Mouse (Mus musculus): Measurements from ENCODE around the gene Rwdd2b. TPM values are rescaled to one million over a fixed set of nuclear protein-coding genes. Genes with fewer than 3 reads are reported as not detected.

Rwdd2b gene
- total RNA-seq (2014; rRNA removed; ENCODE audit: low replicate concordance): 4.0 and 6.0 TPM in 2 replicates
- 9.1 and 10.3 TPM in 2 replicates for polyA plus RNA-seq (2015; fragmentation: Nextera tagmentation; extraction: Ambion mirVana)

DNA sequence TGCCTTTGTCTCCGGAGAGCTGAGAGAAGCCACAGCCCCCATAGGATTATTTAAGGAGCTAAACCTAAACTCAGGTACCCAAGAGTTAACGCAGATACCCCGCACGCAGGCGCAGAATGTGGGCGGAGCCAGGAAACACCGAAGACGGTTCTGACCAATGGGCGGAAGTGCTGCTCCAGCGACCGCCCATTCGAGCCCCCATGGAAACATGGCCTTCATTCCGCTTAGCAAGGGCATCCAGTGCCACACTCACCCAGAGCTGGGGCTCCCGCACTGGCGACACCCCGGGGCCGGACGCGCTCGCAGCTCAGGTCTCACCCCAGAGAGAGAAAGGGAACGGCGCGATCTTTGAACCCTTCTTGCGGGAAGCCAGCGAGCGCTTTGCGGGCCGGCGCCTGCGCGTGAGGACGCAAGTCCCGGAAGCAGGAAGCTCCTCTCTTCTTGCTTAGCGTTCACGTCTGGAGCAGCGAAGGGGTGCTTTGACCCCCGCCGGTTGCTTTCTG lies at the start of gene Rwdd2b:
Rwdd2b (minus strand) TSS at position 390 of the 503 bp plus-strand sequence.
- TF ChIP-seq CTCF (IDR thresholded peaks at IDR 0.05; ENCODE audit: low read depth): no peak
- no peak for TF ChIP-seq EP300 (IDR thresholded peaks at IDR 0.05; ENCODE audit: low read depth)
- H3K4me2 ChIP-seq (ENCODE audit: low read depth, low read length): peak within 1 kb of the TSS; percentile 83
- peak within 1 kb of the TSS; percentile 69 for H3K9ac ChIP-seq (replicated peaks; ENCODE audit: low read depth, low read length)
- DNase-seq (ENCODE audit: low spot score): peak; percentile 92
- under 1% methylated on average over 38 of the region's 38 CpGs for WGBS
- peaks cover 14% of the 10 kb centered on the region for H3K4me1 ChIP-seq (ENCODE audit: control insufficient read depth, insufficient read depth)
- H3K27ac ChIP-seq (ENCODE audit: low read depth): peak within 1 kb of the TSS; percentile 89
- peak; percentile 97 for ATAC-seq (ENCODE audit: insufficient read depth, low read depth)
- H3K36me3 ChIP-seq (replicated peaks; ENCODE audit: control insufficient read depth, insufficient read depth, low read length): peaks cover 8% of the 10 kb centered on the region
- no peaks in the 10 kb centered on the region for H3K27me3 ChIP-seq (ENCODE audit: control insufficient read depth, insufficient read depth, low read length)
- no peaks in the 10 kb centered on the region for H3K9me3 ChIP-seq (replicated peaks; ENCODE audit: control insufficient read depth, low read length)
- H3K4me3 ChIP-seq (ENCODE audit: low read depth, low read length): peak within 1 kb of the TSS; percentile 72

DNA sequence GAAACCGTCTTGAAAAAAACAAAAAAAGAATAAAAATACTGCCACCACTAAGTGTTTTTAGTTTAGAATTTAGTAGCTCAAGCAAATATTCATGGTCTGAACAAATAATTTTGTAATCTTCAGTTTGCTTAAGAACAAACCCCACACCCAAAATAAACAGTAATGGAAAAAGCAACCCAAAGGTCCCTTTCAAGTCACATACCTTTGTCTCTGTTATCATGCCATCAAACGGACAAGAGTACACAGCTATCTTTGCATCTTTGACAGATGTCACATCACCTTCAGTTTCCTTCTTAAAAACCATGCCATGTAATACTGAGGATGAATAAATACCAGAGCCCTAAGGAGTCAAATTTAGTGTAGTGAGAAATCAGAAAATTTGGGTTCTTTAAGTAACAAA lies 48.2 kb upstream of the Rwdd2b start:
- ATAC-seq (ENCODE audit: insufficient read depth, low read depth) (no peak), DNase-seq (ENCODE audit: low spot score) (no peak)
- Histone ChIP-seq H3K27ac (ENCODE audit: low read depth) (no peak overlapping the region), H3K4me1 (ENCODE audit: control insufficient read depth, insufficient read depth) (no peaks in the 10 kb centered on the region), H3K27me3 (ENCODE audit: control insufficient read depth, insufficient read depth, low read length) (no peaks in the 10 kb centered on the region), H3K36me3 (replicated peaks; ENCODE audit: control insufficient read depth, insufficient read depth, low read length) (peaks cover 93% of the 10 kb centered on the region), H3K4me3 (ENCODE audit: low read depth, low read length) (no peak overlapping the region), H3K9me3 (replicated peaks; ENCODE audit: control insufficient read depth, low read length) (no peaks in the 10 kb centered on the region), H3K9ac (replicated peaks; ENCODE audit: low read depth, low read length) (no peak overlapping the region), H3K4me2 (ENCODE audit: low read depth, low read length) (no peak overlapping the region)
- no peak for TF ChIP-seq EP300 (IDR thresholded peaks at IDR 0.05; ENCODE audit: low read depth)
- no peak for TF ChIP-seq CTCF (IDR thresholded peaks at IDR 0.05; ENCODE audit: low read depth)
- WGBS: 81% methylated on average over 2 of the region's 2 CpGs

DNA sequence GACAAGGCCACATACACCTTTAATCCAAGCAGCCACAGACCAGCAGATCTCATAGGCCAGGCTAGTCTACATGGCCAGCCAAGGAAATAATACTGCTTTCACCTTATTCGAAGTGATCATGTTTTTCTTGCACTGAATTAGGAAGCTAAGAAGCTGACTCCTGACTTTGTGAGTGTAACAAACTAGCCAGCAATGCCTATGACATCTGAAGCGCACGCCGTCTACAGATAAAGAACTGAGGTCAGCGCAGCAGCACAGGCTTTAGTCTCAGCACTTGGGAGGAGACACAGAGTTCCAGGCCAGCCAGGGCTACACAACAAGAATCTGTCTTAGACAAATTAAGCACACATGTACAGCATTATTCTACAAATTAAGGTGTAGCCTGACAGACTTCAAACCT lies 46.4 kb upstream of the Rwdd2b start:
- WGBS: 85% methylated on average over 5 of the region's 5 CpGs
- Histone ChIP-seq H3K9ac (replicated peaks; ENCODE audit: low read depth, low read length) (no peak overlapping the region), H3K4me2 (ENCODE audit: low read depth, low read length) (no peak overlapping the region), H3K9me3 (replicated peaks; ENCODE audit: control insufficient read depth, low read length) (no peaks in the 10 kb centered on the region), H3K4me3 (ENCODE audit: low read depth, low read length) (no peak overlapping the region), H3K27me3 (ENCODE audit: control insufficient read depth, insufficient read depth, low read length) (no peaks in the 10 kb centered on the region), H3K36me3 (replicated peaks; ENCODE audit: control insufficient read depth, insufficient read depth, low read length) (peaks cover 93% of the 10 kb centered on the region), H3K4me1 (ENCODE audit: control insufficient read depth, insufficient read depth) (no peaks in the 10 kb centered on the region), H3K27ac (ENCODE audit: low read depth) (no peak overlapping the region)
- DNase-seq (ENCODE audit: low spot score) (no peak), ATAC-seq (ENCODE audit: insufficient read depth, low read depth) (no peak)
- TF ChIP-seq EP300 (IDR thresholded peaks at IDR 0.05; ENCODE audit: low read depth) (no peak), CTCF (IDR thresholded peaks at IDR 0.05; ENCODE audit: low read depth) (no peak)

DNA sequence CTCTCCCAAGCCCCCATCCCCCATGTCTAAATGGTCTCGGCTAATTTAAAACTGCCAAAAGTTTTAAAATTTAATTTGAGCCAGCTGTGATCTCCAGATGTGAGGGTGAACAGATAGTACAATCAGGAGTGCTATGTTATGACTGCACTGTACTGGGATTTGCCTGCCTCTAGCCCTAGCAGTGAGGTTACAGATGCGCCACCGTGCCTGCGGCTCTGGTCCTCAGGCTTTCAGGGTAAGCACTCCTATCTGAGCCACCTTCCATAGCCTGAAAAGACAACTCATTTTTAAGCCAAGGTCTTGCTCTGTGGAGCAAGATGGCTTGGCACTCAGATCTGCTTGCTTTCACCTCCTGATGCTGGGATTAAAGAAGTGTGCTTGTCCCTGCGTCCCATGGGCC lies 44.0 kb upstream of the Rwdd2b start:
- H3K9ac ChIP-seq (replicated peaks; ENCODE audit: low read depth, low read length): no peak overlapping the region
- H3K27me3 ChIP-seq (ENCODE audit: control insufficient read depth, insufficient read depth, low read length): no peaks in the 10 kb centered on the region
- no peak overlapping the region for H3K4me2 ChIP-seq (ENCODE audit: low read depth, low read length)
- no peak for ATAC-seq (ENCODE audit: insufficient read depth, low read depth)
- H3K27ac ChIP-seq (ENCODE audit: low read depth): no peak overlapping the region
- no peaks in the 10 kb centered on the region for H3K4me1 ChIP-seq (ENCODE audit: control insufficient read depth, insufficient read depth)
- DNase-seq (ENCODE audit: low spot score): no peak
- H3K36me3 ChIP-seq (replicated peaks; ENCODE audit: control insufficient read depth, insufficient read depth, low read length): peaks cover 86% of the 10 kb centered on the region
- H3K4me3 ChIP-seq (ENCODE audit: low read depth, low read length): no peak overlapping the region
- H3K9me3 ChIP-seq (replicated peaks; ENCODE audit: control insufficient read depth, low read length): no peaks in the 10 kb centered on the region
- WGBS: 84% methylated on average over 5 of the region's 5 CpGs
- TF ChIP-seq EP300 (IDR thresholded peaks at IDR 0.05; ENCODE audit: low read depth): no peak

DNA sequence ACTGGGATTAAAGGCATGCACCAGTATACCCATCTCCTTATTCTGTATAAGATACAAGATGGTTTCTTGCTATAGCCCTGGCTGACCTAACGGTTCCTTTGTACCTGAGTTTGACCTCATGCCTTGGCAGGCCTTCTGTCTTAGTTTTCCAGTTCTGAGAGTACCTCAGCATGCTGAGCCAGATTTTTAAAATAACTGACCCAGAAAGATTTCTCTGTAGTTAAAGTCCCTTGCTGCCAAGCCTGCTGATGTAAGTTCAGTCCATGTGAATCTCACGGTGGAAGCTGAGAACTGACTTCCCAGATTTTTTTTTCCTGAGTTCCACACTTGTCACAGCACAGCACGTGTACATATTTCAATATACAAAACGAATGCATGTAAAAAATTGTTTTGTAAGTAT lies 30.2 kb upstream of the Rwdd2b start:
- Histone ChIP-seq H3K27ac (ENCODE audit: low read depth) (no peak overlapping the region), H3K4me3 (ENCODE audit: low read depth, low read length) (no peak overlapping the region), H3K9me3 (replicated peaks; ENCODE audit: control insufficient read depth, low read length) (no peaks in the 10 kb centered on the region), H3K27me3 (ENCODE audit: control insufficient read depth, insufficient read depth, low read length) (no peaks in the 10 kb centered on the region), H3K4me2 (ENCODE audit: low read depth, low read length) (no peak overlapping the region), H3K36me3 (replicated peaks; ENCODE audit: control insufficient read depth, insufficient read depth, low read length) (peaks cover 83% of the 10 kb centered on the region), H3K4me1 (ENCODE audit: control insufficient read depth, insufficient read depth) (no peaks in the 10 kb centered on the region), H3K9ac (replicated peaks; ENCODE audit: low read depth, low read length) (no peak overlapping the region)
- no peak for ATAC-seq (ENCODE audit: insufficient read depth, low read depth)
- no peak for DNase-seq (ENCODE audit: low spot score)
- TF ChIP-seq EP300 (IDR thresholded peaks at IDR 0.05; ENCODE audit: low read depth): no peak
- TF ChIP-seq CTCF (IDR thresholded peaks at IDR 0.05; ENCODE audit: low read depth): no peak
- WGBS: 79% methylated on average over 4 of the region's 4 CpGs

DNA sequence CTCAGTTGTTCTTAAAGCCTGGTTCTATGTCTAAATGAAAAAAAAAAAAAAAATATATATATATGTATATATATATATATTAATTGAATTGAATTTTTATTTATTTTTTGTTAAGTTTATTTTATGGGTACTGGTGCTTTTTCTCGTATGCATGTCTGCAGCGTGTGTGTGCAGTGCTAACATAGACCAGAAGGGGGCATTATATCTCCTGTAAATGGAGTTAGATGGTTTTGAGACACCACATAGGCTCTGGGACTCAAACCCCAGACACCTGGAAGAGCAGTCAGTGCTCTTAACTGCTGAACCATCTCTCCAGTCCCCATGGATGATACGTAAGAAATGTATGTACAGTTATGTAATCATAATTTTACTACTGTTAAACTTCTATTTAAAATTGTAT lies 18.4 kb upstream of the Rwdd2b start:
- Histone ChIP-seq H3K4me1 (ENCODE audit: control insufficient read depth, insufficient read depth) (peaks cover 16% of the 10 kb centered on the region), H3K4me3 (ENCODE audit: low read depth, low read length) (no peak overlapping the region), H3K36me3 (replicated peaks; ENCODE audit: control insufficient read depth, insufficient read depth, low read length) (peaks cover 33% of the 10 kb centered on the region), H3K9ac (replicated peaks; ENCODE audit: low read depth, low read length) (no peak overlapping the region), H3K4me2 (ENCODE audit: low read depth, low read length) (no peak overlapping the region), H3K27me3 (ENCODE audit: control insufficient read depth, insufficient read depth, low read length) (no peaks in the 10 kb centered on the region), H3K9me3 (replicated peaks; ENCODE audit: control insufficient read depth, low read length) (no peaks in the 10 kb centered on the region), H3K27ac (ENCODE audit: low read depth) (no peak overlapping the region)
- over 99% methylated on average over 3 of the region's 3 CpGs for WGBS
- TF ChIP-seq CTCF (IDR thresholded peaks at IDR 0.05; ENCODE audit: low read depth) (no peak), EP300 (IDR thresholded peaks at IDR 0.05; ENCODE audit: low read depth) (no peak)
- DNase-seq (ENCODE audit: low spot score) (no peak), ATAC-seq (ENCODE audit: insufficient read depth, low read depth) (no peak)

All from heart, postnatal 0 days (tissue).